Mouse (Mus musculus) thymus, postnatal 36 days (tissue): ENCODE measurements around the gene Tssk3.
"Not testable (repeated sequence)": the region's sequence is repeated elsewhere in the genome, so short reads cannot be mapped to it uniquely, and the experiment has no call there.

Experiments
- DNase-seq, 2 experiments: peaks; one replicate each; pipeline ENCODE4 v3.0.0; 2022; ENCODE audit warnings: mixed read lengths in 2 of 2

Gene Tssk3

GRCm38 (mm10) chr4:129490972-129491880, at the start of gene Tssk3, which contains the start of gene Fam229a:
Gene Tssk3 (minus strand): TSS chr4:129491022.
Gene Fam229a (plus strand): TSS chr4:129491190.
- DNase-seq = peak; percentile 23 to 49

GRCm38 (mm10) chr4:129540012-129540411, 49.2 kb upstream of the Tssk3 start:
- peak; percentile 66 to 67 for DNase-seq

GRCm38 (mm10) chr4:129528901-129529300, 38.1 kb upstream of the Tssk3 start:
- DNase-seq = not testable (repeated sequence)

GRCm38 (mm10) chr4:129525889-129526288, 35.1 kb upstream of the Tssk3 start:
- DNase-seq = no peak

- no peak for DNase-seq
Measured at GRCm38 (mm10) chr4:129525338-129525737, 34.5 kb upstream of the Tssk3 start.

GRCm38 (mm10) chr4:129518519-129518918, 27.7 kb upstream of the Tssk3 start:
- DNase-seq = no peak

- no peak for DNase-seq
Measured at GRCm38 (mm10) chr4:129516925-129517324, 26.1 kb upstream of the Tssk3 start.

- DNase-seq = peak; percentile 76
Measured at GRCm38 (mm10) chr4:129514300-129514898, 23.6 kb upstream of the Tssk3 start.

- no peak for DNase-seq
Measured at GRCm38 (mm10) chr4:129513891-129514290, 23.1 kb upstream of the Tssk3 start.

- peak; percentile 95 for DNase-seq
Measured at GRCm38 (mm10) chr4:129513086-129513767, 22.4 kb upstream of the Tssk3 start, which contains the start of gene Marcksl1. Gene Marcksl1 (plus strand): TSS chr4:129513581.

- no peak for DNase-seq
Measured at GRCm38 (mm10) chr4:129511413-129512096, 20.7 kb upstream of the Tssk3 start.

- DNase-seq = no peak
Measured at GRCm38 (mm10) chr4:129510723-129511412, 20.0 kb upstream of the Tssk3 start.

GRCm38 (mm10) chr4:129509650-129510049, 18.8 kb upstream of the Tssk3 start:
- no peak for DNase-seq

GRCm38 (mm10) chr4:129508834-129509600, 18.2 kb upstream of the Tssk3 start:
- no peak for DNase-seq

GRCm38 (mm10) chr4:129508237-129508515, 17.4 kb upstream of the Tssk3 start:
- no peak for DNase-seq

GRCm38 (mm10) chr4:129507434-129508236, 16.8 kb upstream of the Tssk3 start:
- DNase-seq = no peak

GRCm38 (mm10) chr4:129505511-129505910, 14.7 kb upstream of the Tssk3 start:
- no peak for DNase-seq

- no peak for DNase-seq
Measured at GRCm38 (mm10) chr4:129502901-129503444, 12.2 kb upstream of the Tssk3 start.

- no peak for DNase-seq
Measured at GRCm38 (mm10) chr4:129502327-129502888, 11.6 kb upstream of the Tssk3 start.
